Mouse (Mus musculus) retina, postnatal 7 days (tissue): ENCODE measurements around the gene Tubb2a.

Experiments used
- DNase-seq: peaks from one replicate; pipeline ENCODE4 v3.0.0-alpha.2; 2012; ENCODE audit warnings: low read depth, low spot score

Tubb2a gene

DNA sequence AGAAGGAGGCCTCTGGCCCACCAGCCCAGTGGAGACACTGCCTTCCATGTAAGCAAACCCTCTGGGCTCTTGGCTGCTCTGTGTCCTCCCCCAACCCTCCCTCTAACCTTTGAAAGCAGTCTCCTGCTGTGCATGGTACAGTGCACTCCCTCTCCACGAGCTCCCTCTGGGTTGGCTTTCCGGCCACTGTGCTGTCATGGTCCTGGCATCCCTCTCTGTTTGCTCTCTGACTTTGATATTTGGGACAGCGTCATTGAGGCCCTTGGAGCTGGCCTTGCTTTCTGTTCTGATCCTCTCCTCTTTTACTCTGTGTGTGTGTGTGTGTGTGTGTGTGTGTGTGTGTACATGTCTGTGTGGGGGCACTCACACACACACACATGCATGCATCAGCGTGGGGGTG, 23.4 kb downstream of the Tubb2a start:
- DNase-seq, result no peak

- DNase-seq, result no peak
Measured at GRCm38 (mm10) chr13:34053673-34054282, 24.0 kb downstream of the Tubb2a start.

DNA sequence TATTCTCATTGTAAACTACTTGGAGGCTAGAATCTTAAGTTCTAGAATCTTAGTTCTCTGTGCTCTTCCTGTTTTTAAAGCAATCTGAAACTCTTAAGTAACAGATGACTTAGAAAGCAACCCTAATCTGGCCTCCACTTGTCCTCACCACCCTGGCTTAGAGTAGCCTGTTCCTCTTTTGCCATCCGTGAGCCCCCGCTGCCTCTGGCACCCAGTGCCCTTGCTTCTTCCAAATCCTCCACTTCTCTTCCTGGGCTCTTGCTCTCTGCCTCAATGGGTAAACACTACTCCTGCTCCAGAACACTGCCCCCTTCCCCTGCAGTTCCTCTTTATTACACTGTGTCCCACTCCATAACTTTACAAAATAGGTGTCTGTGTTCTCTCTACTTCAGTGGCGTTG, 26.1 kb downstream of the Tubb2a start:
- DNase-seq, result no peak

- no peak for DNase-seq
Measured at GRCm38 (mm10) chr13:34050479-34050878, 27.3 kb downstream of the Tubb2a start.

- no peak for DNase-seq
Measured at GRCm38 (mm10) chr13:34047526-34047925, 30.3 kb downstream of the Tubb2a start.

DNA sequence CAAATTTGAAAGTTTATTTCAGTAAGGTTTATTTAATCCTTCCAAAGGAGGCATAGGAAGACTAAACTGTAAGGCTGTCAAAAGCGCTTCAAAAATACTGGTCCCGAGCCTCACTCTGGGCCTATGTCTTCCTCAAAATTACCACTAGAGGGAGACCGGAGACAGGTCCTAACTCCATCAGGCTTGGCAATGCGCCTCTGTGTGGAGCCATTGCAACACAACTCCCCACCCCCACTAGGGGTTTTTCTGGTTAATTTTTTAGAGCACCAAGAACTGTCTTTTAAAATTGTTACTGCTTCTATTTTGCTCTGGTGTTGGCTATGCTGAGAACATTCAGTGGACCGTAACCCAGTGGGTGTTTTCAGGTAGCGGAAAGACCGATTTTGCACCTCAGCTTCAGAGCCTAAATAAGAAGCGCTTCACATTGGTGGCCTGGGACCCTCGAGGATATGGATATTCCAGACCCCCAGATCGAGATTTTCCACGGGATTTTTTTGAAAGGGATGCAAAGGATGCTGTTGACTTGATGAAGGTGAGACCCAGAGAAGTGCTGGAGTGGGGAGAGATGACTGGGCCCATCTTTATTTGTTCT, 31.3 kb downstream of the Tubb2a start:
- DNase-seq, result peak; percentile 64

- no peak for DNase-seq
Measured at GRCm38 (mm10) chr13:34045511-34046249, 32.1 kb downstream of the Tubb2a start.

- no peak for DNase-seq
Measured at GRCm38 (mm10) chr13:34043716-34044393, 34.0 kb downstream of the Tubb2a start.

GRCm38 (mm10) chr13:34040091-34040490, 37.7 kb downstream of the Tubb2a start:
- DNase-seq, result no peak

- DNase-seq, result no peak
Measured at GRCm38 (mm10) chr13:34038901-34039341, 38.9 kb downstream of the Tubb2a start.

DNA sequence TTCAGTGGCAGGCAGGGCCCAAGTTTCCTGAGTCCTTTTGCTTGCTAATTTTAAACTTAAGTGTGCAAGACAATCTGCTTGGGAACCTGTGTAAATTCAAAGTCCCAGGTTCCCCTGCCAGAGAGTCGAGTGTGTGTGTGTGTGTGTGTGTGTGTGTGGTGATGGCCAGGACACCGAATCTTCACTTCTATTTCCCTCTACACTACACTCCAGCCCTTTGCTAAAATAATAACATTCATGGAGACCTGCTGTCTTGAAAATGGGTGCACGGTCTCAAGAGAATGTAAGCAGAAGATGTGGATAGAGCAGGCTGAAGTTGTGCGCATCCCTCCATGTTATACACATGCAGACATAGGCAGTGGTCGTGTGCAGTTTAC, 39.8 kb downstream of the Tubb2a start:
- no peak for DNase-seq

DNA sequence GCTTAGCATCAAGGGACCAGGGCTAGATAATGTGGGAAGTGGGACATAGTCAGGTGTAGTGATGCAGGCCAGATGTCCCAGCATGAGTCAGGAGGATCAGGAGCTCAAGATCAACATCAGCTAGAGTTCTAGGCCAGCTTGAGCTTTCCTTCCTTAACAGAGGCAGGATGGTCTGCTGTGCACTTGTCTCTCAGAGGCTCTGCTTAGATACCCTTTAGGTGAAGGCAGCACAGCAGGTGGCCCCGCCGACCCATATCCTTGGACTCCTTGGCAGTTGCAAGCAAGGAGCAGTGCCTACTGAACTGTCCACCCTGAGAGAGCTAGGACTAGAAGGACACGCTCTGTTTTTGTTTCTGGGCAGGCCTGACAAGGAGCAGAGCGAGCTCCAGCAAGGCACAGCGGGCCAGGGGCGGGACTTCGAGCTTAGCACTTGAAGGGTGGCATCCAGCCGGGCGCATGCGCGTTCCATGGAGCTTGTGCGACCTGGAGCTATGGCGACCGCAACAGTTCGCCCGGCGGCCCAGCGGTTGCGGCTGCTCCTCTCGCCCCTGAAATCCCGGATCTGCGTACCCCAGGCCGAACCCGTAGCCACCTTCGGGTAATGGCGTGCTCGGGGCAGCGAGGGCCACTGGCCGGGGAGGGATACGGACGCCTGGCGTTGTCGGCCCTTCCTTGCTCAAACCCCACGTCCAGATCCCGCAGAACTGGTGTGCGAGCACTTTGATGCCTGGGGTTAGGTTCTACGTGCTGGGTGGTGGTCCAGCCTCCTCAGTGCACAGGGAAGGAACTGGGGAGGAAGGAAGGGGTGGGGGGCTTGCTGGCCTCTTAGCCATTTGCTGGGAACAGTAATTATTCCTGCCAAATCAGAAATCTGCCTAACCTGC, 40.4 kb downstream of the Tubb2a start, which contains the start of gene Bphl:
TSS of gene Bphl (plus strand) at position 426 of the 884 bp plus-strand sequence.
- DNase-seq, result peak; percentile 85

- no peak for DNase-seq
Measured at GRCm38 (mm10) chr13:34036726-34037125, 41.1 kb downstream of the Tubb2a start.

- DNase-seq, result no peak
Measured at GRCm38 (mm10) chr13:34035424-34035823, 42.4 kb downstream of the Tubb2a start.

DNA sequence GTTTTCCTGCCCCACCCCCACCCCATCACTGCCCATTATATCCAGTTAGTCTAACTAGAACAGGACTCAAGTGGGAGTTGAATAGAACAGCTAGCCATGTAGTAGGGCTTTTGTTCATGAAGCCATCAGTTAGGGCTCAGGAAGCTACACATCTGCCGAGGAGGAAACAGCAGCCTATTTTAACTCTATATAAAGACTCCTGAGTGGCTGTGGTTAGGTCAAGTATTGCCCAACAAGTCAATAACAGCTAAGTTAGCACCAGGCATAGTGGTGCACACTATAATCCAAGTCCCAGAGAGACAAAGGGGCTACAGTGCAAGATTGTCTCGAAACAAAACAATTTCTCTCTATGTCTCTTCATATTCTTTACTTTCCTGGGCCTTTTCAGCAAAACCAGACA, 45.8 kb downstream of the Tubb2a start:
- no peak for DNase-seq
